Mouse (Mus musculus): Measurements from ENCODE around the gene Kif26a.

Kif26a gene

DNA sequence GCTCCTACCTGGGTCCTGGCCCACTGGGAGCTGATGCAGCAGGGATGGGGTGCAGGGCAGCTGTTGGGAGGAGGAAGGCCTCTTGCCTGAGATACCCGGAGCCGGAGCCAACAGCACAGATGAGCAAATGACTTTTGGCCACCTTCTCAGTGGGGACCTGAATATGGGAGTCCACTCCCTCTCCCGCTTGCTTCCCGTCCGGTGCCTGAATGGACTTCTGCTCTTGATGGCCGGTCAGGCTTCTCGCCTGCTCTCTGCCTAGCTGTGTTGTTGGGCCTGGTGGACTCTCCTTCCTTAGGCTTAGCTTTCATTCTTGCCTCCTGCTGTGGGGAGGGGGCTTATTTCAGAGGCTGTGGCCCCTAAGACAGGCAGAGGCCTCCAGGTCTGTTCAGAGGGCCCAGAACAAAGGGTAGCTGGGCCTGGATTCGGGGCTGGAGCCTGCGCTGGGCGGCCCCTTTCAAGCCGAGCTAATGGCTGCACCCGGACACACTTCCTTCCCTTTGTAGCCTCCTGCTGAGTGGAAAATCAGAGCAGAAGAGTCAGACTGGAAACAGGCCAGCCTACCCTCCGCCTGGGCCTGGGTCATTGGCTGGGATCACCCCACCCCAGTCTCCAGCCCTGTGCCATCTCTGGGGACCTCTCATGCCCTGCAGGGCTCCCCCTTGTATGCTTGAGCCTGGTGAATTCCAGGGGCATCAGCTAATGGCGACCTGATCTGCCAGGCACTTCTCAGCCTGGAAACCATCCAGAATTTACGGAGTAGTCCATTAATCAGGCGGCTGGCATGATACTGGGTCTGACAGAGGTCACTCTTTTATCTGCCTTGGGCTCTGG is 9.4 kb downstream of the Kif26a start:
- in situ Hi-C loops (cut with MboI; ENCODE audit: low pct_unique_long_range_greater_than_20kb in 1 of 2, low sequenced_read_pairs in 2 of 2, unreplicated experiment in 1 of 2) = no loop called here

GRCm38 (mm10) chr12:112156804-112157203 is 10.8 kb downstream of the Kif26a start:
- in situ Hi-C loops (cut with MboI; ENCODE audit: low pct_unique_long_range_greater_than_20kb in 1 of 2, low sequenced_read_pairs in 2 of 2, unreplicated experiment in 1 of 2) = no loop called here

DNA sequence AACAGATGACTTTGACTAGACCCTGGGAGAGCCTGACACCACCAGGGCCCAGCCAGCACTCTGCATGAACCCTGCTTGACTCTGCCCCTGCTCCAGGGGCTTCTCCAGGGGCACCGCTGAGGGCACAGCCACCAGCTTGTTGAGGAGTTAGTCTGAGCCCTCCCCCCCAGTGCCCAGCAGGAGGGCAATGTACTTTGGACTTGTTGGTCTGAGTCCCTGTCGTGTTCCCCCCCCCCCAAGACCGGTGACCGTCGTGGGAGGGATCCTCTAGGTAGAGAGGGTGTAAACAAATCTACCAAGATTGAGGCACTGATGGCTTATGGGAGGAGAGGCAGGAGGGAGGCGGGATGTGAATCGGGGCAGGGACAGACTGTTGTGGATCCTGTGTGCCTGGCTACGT is 12.2 kb downstream of the Kif26a start:
- in situ Hi-C loops (cut with MboI; ENCODE audit: low pct_unique_long_range_greater_than_20kb in 1 of 2, low sequenced_read_pairs in 2 of 2, unreplicated experiment in 1 of 2) = no loop called here

DNA sequence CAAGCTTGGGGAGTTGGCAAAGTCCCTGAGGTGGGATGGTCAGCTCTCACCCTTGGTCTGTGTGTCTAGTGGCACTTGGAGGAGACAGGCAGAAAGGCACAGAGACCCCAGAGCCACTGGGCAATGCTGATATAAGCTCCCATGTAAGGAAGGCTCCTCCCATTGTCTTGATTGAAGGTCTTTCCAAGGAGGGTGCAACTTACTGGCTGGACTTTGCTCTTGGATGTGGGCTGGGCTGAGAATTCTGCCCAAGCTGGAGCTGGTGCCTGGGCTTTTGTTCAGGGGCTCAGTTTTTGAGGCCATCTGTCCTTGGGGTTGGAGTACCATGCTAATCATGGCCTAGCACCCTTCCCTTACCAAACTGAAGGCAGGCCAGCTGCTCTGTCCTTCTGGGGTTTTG is 12.8 kb downstream of the Kif26a start:
- in situ Hi-C loops (cut with MboI; ENCODE audit: low pct_unique_long_range_greater_than_20kb in 1 of 2, low sequenced_read_pairs in 2 of 2, unreplicated experiment in 1 of 2) = no loop called here

DNA sequence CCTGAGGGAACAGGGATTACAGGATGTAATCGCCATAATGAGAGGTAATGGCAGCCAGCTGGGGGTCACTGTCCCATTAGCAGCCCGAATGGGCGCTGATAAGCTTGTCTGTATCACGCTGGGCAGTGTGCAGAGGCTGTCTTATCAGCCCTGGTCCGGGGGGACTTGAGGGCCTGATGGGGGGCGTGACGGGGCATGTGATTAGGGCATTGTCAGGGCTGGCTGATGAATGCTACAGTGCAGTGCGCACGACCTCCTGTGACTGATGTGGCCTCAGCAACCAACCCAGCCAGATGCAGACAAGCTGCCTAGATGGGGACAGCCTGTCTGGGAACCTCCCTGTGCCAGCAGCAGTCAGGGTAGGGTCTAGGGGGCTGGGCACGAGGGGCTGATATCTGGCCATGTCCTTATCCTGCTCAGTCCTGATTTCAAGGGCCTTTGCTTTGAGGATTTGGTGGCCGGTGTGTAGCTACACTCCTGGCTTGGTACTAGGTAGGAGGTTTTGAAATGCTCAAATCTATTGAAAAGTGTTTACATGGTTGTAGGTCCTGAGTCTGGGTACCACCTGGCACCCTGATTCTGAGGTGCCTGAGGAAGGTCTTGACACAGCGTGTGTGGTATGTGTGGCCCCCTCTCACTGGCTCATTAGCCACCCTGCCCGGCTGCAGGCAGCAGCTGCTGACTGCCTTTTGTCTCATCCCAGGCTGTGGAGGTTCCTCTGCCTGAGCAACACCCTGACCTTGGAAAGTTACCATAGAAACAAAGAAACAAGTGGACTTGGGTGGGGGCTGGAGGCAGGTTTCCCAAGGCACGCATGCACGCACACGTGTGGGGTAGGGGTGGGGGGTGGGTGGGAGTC is 18.2 kb downstream of the Kif26a start:
- in situ Hi-C loops (cut with MboI; ENCODE audit: low pct_unique_long_range_greater_than_20kb in 1 of 2, low sequenced_read_pairs in 2 of 2, unreplicated experiment in 1 of 2) = no loop called here

GRCm38 (mm10) chr12:112164840-112165219 is 18.8 kb downstream of the Kif26a start:
- in situ Hi-C loops (cut with MboI; ENCODE audit: low pct_unique_long_range_greater_than_20kb in 1 of 2, low sequenced_read_pairs in 2 of 2, unreplicated experiment in 1 of 2) = no loop called here

DNA sequence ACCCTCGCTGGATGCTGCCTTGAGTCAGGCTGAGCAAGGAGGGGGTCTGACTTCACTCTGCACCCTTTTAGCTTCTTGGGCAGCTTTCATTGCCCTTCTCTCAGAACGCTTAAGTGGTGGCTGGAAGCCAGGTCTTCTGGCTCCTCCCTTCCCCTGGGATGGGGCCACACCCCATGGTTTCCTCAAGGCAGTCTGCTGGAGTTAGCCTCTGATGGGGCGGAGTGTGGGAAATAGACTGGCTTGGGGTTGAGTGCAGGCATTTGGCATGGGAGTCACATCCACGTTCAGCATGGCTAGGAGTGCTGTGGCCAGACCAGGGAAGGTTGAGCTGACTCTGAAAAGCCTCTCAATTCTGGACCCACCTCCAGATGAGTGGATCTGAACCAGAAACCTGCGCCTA is 23.2 kb downstream of the Kif26a start:
- in situ Hi-C loops (cut with MboI; ENCODE audit: low pct_unique_long_range_greater_than_20kb in 1 of 2, low sequenced_read_pairs in 2 of 2, unreplicated experiment in 1 of 2) = no loop called here

DNA sequence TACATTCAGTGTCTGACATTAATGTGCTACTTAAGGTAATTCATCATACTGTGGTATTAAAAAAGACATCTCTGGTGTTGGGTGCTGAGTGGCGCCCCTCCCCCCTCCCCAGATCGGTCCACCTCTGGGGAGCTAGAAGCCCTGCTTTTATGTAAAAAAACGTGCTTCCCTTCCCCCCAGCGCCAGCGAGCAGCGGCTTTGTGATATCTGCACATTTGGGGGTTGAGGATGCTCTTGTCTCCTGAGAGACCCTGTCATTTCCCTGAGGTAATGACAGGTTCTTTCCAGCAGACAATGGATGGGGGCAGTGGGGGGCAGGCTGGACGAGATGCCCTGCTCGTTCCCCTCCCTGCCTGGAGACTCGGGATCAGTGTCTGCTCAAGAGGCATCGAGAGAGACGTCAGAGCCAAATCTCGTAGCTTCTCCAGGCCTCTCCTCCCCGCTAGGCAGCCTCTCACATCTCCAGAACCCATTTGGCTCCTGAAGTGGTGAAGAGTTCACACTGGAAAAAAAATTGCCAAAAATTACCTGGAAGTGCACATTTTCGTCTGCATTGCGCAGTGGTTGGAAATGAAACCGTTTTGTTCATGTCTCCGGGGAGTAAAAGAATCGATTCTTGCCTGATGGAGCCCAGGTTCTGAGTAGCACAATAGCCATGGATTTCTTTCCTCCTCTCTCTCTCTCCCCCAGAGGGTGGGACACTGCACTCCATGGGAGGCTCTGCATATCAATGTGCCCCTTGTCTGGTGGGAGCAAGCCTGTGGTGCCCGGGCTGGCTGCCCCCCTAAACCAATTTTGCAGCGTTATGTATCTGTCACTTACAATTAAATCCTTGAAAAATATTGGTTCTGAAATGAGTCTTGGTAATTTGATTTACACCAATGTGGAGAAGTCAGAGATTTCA is 24.9 kb downstream of the Kif26a start:
- in situ Hi-C loops (cut with MboI; ENCODE audit: low pct_unique_long_range_greater_than_20kb in 1 of 2, low sequenced_read_pairs in 2 of 2, unreplicated experiment in 1 of 2) = no loop called here

DNA sequence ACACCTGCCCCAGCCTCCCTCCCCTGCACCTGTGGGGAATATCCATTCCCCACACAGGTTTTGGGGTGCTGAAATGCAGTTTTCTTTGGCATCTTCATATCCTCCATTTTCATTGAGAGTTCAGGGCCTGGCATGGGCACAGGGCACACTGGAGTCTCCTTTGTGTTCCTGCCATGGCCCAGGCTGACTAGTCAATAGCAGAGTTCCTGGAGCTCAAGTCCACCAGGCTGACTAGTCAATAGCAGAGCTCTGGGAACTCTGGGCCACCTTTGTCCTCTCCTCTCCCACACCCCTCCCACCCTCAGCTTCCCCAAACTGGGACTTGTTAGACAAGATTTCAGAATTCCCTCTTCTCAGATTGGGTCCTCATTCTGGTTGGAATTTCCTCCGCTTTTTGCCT is 25.6 kb downstream of the Kif26a start:
- in situ Hi-C loops (cut with MboI; ENCODE audit: low pct_unique_long_range_greater_than_20kb in 1 of 2, low sequenced_read_pairs in 2 of 2, unreplicated experiment in 1 of 2) = no loop called here

- in situ Hi-C loops (cut with MboI; ENCODE audit: low pct_unique_long_range_greater_than_20kb in 1 of 2, low sequenced_read_pairs in 2 of 2, unreplicated experiment in 1 of 2) = no loop called here
Measured at GRCm38 (mm10) chr12:112172214-112172613, 26.2 kb downstream of the Kif26a start.

DNA sequence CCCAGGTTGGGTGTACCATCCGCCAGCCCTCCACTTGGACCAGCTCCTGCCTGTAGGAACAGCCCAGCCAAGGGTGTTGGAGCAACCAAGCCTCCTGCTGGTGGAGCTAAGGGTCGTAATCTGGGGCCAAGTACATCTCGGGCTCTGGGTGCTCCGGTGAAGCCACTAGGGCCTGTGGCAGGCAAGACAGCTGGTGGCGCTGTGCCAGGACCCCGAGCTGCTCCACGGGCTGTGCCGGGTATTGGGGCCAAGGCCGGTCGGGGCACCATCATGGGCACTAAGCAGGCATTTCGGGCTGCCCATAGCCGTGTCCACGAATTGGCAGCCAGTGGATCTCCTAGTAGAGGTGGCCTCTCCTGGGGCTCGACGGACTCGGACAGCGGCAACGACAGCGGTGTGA is 31.7 kb downstream of the Kif26a start:
- in situ Hi-C loops (cut with MboI; ENCODE audit: low pct_unique_long_range_greater_than_20kb in 1 of 2, low sequenced_read_pairs in 2 of 2, unreplicated experiment in 1 of 2) = no loop called here

DNA sequence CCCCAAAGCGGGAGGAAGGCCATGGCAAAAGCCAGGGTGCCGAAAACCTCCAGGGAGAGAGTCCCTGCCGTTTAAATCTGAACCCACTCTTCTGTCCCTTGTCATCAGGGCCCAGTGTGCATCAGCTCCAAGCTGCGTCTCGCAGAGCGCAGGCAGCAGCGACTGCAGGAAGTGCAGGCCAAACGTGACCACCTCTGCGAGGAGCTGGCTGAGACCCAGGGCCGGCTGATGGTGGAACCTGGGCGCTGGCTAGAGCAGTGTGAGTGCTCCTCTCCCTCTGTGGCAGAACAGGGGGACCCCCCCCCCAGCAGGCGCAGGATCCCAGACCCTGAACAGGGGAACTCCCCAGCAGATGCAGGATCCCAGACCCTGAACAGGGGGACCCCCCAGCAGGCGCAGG is 33.7 kb downstream of the Kif26a start:
- in situ Hi-C loops (cut with MboI; ENCODE audit: low pct_unique_long_range_greater_than_20kb in 1 of 2, low sequenced_read_pairs in 2 of 2, unreplicated experiment in 1 of 2) = no loop called here

GRCm38 (mm10) chr12:112181921-112182608 is 36.1 kb downstream of the Kif26a start:
- in situ Hi-C loops (cut with MboI; ENCODE audit: low pct_unique_long_range_greater_than_20kb in 1 of 2, low sequenced_read_pairs in 2 of 2, unreplicated experiment in 1 of 2) = no loop called here

GRCm38 (mm10) chr12:112182609-112182955 is 36.6 kb downstream of the Kif26a start:
- in situ Hi-C loops (cut with MboI; ENCODE audit: low pct_unique_long_range_greater_than_20kb in 1 of 2, low sequenced_read_pairs in 2 of 2, unreplicated experiment in 1 of 2) = no loop called here

- in situ Hi-C loops (cut with MboI; ENCODE audit: low pct_unique_long_range_greater_than_20kb in 1 of 2, low sequenced_read_pairs in 2 of 2, unreplicated experiment in 1 of 2) = no loop called here
Measured at GRCm38 (mm10) chr12:112183675-112184074, 37.7 kb downstream of the Kif26a start.

DNA sequence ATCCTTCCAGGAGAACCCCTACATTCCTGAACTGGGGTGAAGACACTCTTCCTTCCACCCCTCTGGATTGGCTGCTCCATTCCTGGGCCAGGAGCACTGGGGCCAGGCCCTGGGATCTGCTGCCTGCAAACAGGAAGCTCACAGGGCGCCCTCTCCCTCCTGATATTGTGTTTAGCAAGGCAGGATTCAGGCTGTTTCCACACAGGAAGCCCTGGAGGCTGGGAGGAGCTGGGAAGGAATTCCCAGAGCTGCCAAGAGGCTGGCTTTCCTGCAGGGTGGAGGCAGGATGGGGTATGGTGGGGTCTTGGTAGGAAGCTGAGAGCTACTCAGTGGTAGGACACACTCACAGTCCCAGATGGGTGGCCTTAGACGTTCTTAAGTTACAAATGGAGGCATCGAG is 38.4 kb downstream of the Kif26a start:
- in situ Hi-C loops (cut with MboI; ENCODE audit: low pct_unique_long_range_greater_than_20kb in 1 of 2, low sequenced_read_pairs in 2 of 2, unreplicated experiment in 1 of 2) = no loop called here

- in situ Hi-C loops (cut with MboI; ENCODE audit: low pct_unique_long_range_greater_than_20kb in 1 of 2, low sequenced_read_pairs in 2 of 2, unreplicated experiment in 1 of 2) = no loop called here
Measured at GRCm38 (mm10) chr12:112186899-112187298, 40.9 kb downstream of the Kif26a start.

- in situ Hi-C loops (cut with MboI; ENCODE audit: low pct_unique_long_range_greater_than_20kb in 1 of 2, low sequenced_read_pairs in 2 of 2, unreplicated experiment in 1 of 2) = no loop called here
Measured at GRCm38 (mm10) chr12:112191753-112192152, 45.7 kb downstream of the Kif26a start.

Data from mouse embryonic stem cell (cell line).